Mouse (Mus musculus) intestine, embryonic 14.5 days (tissue): ENCODE measurements around the gene Rwdd3. TPM values are rescaled to one million over a fixed set of nuclear protein-coding genes. Genes with fewer than 3 reads are reported as not detected.

Experiments
- ATAC-seq: fragments of 200-750 bp; cut with Nextera tagmentation; replicated peaks from 2 replicates; pipeline ENCODE4 v1.8.0; 2017; ENCODE audit warnings: low read depth, moderate number of reproducible peaks, moderate TSS enrichment, moderate library complexity; ENCODE audit not compliant: low FRiP score, low TSS enrichment
- DNase-seq: peaks from one replicate; pipeline ENCODE4 v3.0.0-alpha.2; 2018; ENCODE audit warnings: low spot score
- H3K27ac ChIP-seq: fragments of 300-500 bp; sonication (generic); 2 replicates; pipeline ENCODE4 v1.5.1; 2014; ENCODE audit warnings: low read depth, mild to moderate bottlenecking, control low read depth
- H3K27me3 ChIP-seq: fragments of 300-500 bp; sonication (generic); replicated peaks from 2 replicates; pipeline ENCODE4 v1.6.1; 2014; ENCODE audit warnings: low read length, control low read depth; ENCODE audit not compliant: control insufficient read depth, insufficient read depth
- H3K36me3 ChIP-seq: fragments of 300-500 bp; sonication (generic); 2 replicates; pipeline ENCODE4 v1.6.1; 2014; ENCODE audit warnings: low read length, control low read depth; ENCODE audit not compliant: control insufficient read depth, insufficient read depth
- H3K4me1 ChIP-seq: fragments of 300-500 bp; sonication (generic); replicated peaks from 2 replicates; pipeline ENCODE4 v1.6.1; 2014; ENCODE audit warnings: low read length, control low read depth, mixed read lengths; ENCODE audit not compliant: control insufficient read depth, insufficient read depth
- H3K4me2 ChIP-seq: fragments of 300-500 bp; sonication (generic); 2 replicates; pipeline ENCODE4 v1.6.1; 2014; ENCODE audit warnings: low read length
- H3K4me3 ChIP-seq: fragments of 300-500 bp; sonication (generic); 2 replicates; pipeline ENCODE4 v1.5.1; 2014; ENCODE audit warnings: low read depth, low read length, control low read depth, mixed read lengths
- H3K9ac ChIP-seq: fragments of 300-500 bp; sonication (generic); 2 replicates; pipeline ENCODE4 v1.6.1; 2014; ENCODE audit warnings: mild to moderate bottlenecking, low read length
- H3K9me3 ChIP-seq: fragments of 300-500 bp; sonication (generic); 2 replicates; pipeline ENCODE4 v1.6.1; 2016; ENCODE audit warnings: low read length, control low read depth; ENCODE audit not compliant: control insufficient read depth
- WGBS: fragments of 180-500 bp; shearing (Covaris S2); extraction: QIAGEN DNeasy Blood & Tissue Kit; methylation state at CpG from one replicate; pipeline ENCODE4 v1.1.7; 2014; 5-methylcytosine and 5-hydroxymethylcytosine counted together
- polyA plus RNA-seq: library from polyadenylated mRNA; unstranded; fragments of >200 nt; fragmentation: Nextera tagmentation; extraction: Ambion mirVana; gene quantifications from 2 replicates; pipeline ENCODE4 v1.2.1, GENCODE M21; 2014

The Rwdd3 gene
- polyA plus RNA-seq, 1 experiment from 2014 or later: 5.4 TPM

DNA sequence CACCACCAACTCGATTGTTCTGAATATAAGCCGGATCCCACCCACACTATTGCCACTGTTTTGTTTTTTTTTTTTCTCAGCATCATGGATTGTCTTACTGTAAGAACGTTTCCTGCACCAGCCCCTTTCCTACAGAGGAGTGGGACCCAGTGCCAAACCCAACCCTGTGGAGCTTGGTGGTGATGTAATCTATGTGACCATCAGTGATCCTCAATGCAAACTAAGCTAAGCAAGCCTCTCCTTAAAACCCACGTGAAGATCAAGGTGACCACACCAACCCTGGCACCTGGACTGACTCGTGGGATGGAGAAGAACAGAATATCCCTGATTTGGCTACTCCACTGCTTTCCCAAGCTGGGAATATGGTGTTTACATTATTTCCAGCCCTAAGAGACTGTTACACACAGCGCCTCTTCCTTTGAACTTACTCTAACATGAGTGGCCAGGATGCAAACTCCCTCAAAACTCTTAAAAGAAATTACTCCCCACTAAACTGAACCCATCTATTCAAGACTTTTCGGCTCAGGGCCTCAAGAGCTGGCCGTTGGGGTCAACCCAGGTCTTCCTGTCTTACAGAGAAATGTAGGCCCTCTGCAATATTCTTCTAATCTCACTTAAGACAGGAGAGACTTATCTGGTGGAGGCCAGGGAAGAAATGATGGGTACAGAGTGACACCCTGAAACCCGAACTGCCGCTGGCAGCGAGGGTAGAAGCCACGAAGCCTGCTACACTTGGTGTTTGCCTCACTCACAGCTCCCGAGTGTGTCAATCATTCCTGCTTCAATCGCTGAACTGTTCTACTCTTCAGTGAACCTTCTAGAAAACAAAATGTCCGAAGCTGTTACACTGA is 2.2 kb downstream of the Rwdd3 start:
- 78% methylated on average over 15 of the region's 15 CpGs for WGBS
- H3K4me2 ChIP-seq: no peak overlapping the region
- no peaks in the 10 kb centered on the region for H3K9me3 ChIP-seq
- H3K27me3 ChIP-seq: no peaks in the 10 kb centered on the region
- H3K27ac ChIP-seq: no peak overlapping the region
- DNase-seq (no peak), ATAC-seq (no peak)
- no peaks in the 10 kb centered on the region for H3K4me1 ChIP-seq
- H3K36me3 ChIP-seq: no peaks in the 10 kb centered on the region
- H3K9ac ChIP-seq: no peak overlapping the region
- H3K4me3 ChIP-seq: no peak overlapping the region

DNA sequence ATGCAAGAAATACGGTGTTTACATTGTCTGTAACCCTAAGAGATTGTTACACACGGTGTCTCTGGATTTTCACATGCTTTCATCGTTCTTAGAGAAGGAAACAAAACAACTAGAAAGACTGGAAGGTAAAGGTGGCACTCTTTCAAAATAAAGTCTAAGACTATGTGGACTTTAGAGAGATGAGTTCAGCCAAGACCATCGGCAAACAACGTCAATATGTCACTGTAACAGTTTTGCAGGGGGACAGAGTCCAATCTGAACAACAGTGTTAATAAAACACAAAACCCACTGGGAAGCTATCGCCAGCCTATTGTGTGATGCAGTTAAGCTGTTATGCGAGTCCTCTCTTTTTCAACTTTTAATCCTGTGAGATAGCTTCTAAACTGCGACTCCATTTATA is 2.9 kb downstream of the Rwdd3 start:
- 77% methylated on average over 8 of the region's 8 CpGs for WGBS
- Histone ChIP-seq H3K36me3 (no peaks in the 10 kb centered on the region), H3K27ac (no peak overlapping the region), H3K4me3 (no peak overlapping the region), H3K9me3 (no peaks in the 10 kb centered on the region), H3K9ac (no peak overlapping the region), H3K27me3 (no peaks in the 10 kb centered on the region), H3K4me2 (no peak overlapping the region), H3K4me1 (no peaks in the 10 kb centered on the region)
- no peak for ATAC-seq
- no peak for DNase-seq

DNA sequence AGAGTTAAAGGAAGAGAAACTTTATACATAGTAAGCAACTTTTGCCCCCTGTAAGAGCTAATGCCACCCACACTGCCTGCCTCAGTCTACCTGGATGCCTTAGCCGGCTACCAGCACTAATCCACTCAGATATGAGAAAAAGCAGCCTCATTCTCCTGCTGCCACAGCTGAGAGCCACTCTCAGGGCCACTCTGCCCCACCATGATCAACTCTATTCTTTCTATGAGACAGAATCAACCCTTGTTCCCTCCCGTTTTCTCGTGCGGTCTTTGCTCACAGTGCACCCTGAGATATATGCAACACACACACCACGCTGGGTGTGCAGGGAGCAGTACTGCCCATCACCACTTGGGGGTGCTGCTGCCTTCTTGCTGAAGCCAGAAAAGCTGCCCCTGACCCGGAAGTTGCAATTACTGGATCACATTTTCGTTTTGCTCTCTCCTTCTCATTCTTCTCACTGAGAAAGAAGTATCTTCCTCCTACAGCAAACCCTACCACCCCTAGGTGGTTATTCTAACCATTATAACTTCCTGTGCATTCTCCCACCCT is 8.2 kb downstream of the Rwdd3 start:
- no peak overlapping the region for H3K4me2 ChIP-seq
- no peak overlapping the region for H3K9ac ChIP-seq
- ATAC-seq (no peak), DNase-seq (peak; percentile 76)
- no peaks in the 10 kb centered on the region for H3K4me1 ChIP-seq
- no peaks in the 10 kb centered on the region for H3K27me3 ChIP-seq
- H3K9me3 ChIP-seq: no peaks in the 10 kb centered on the region
- no peaks in the 10 kb centered on the region for H3K36me3 ChIP-seq
- 47% methylated on average over 7 of the region's 7 CpGs for WGBS
- no peak overlapping the region for H3K4me3 ChIP-seq
- no peak overlapping the region for H3K27ac ChIP-seq

DNA sequence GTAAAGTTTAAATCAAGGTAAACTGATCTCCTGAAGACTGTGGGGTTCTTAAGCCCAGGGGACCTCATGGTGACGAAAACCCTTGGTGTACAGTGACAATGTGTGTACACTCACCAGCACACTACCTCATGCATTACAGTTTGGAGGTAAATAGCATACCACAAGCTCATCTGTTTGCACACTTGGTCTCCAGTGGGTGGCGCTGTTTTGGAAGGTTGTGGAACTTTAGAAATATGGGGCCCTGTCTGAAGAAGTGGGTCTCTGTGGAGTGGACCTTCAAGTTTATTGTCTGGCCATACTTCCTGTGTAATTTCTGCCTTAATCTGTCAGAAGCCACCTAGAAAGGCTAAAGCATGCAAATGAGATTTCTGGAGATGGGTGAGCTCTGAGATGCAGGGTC is 9.8 kb downstream of the Rwdd3 start:
- H3K9me3 ChIP-seq: no peaks in the 10 kb centered on the region
- no peak overlapping the region for H3K9ac ChIP-seq
- no peak overlapping the region for H3K4me2 ChIP-seq
- no peak for ATAC-seq
- H3K4me1 ChIP-seq: no peaks in the 10 kb centered on the region
- DNase-seq: no peak
- no peaks in the 10 kb centered on the region for H3K27me3 ChIP-seq
- WGBS: 54% methylated on average over 2 of the region's 2 CpGs
- no peak overlapping the region for H3K27ac ChIP-seq
- H3K4me3 ChIP-seq: no peak overlapping the region
- H3K36me3 ChIP-seq: no peaks in the 10 kb centered on the region

DNA sequence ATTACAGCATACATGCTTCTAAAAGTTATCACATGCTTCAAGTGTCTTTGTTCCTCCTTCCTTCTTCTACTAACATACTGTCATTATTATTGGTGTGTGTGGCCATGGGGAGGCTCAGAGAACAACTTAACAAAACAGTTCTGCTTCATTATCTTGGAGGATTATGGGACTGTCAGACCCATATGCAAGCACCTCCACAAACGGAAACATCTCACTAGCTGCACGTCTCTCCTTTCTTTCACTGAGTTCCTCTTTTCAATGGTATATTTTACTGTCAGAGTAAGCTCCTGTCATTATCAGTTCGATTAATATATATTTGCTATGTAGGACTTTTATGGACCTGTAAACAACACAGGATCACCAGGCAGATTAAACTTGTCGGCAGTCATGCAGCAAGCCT is 11.1 kb downstream of the Rwdd3 start:
- WGBS: 39% methylated on average over 4 of the region's 4 CpGs
- Histone ChIP-seq H3K27me3 (no peaks in the 10 kb centered on the region), H3K9me3 (no peaks in the 10 kb centered on the region), H3K4me1 (0 out of 2 replicates have a peak, but pooled peaks cover 3% of the 10 kb centered on the region), H3K27ac (no peak overlapping the region), H3K4me2 (no peak overlapping the region), H3K9ac (no peak overlapping the region), H3K36me3 (no peaks in the 10 kb centered on the region), H3K4me3 (no peak overlapping the region)
- DNase-seq: no peak
- ATAC-seq: no peak

DNA sequence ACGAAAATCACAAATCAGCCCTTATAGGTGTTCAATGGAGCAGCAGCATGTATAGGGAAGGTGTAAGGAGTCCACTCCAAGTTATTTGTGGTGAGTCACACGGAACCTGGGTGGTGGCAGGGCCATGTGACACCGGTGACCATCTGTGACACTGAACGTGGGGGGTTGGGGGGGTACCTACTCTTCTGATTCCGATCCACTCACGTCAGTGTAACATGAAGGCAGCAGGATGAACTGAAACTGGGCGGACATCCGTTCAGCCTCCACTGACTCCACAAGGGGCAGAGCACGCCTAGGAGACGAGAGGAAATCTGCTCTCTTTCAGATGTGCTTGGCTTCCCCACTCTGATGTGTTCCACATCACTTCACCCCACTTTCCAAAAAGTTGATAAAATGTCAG is 11.9 kb downstream of the Rwdd3 start:
- H3K4me2 ChIP-seq: no peak overlapping the region
- no peak for DNase-seq
- no peak overlapping the region for H3K27ac ChIP-seq
- no peak for ATAC-seq
- 71% methylated on average over 10 of the region's 10 CpGs for WGBS
- H3K9me3 ChIP-seq: no peaks in the 10 kb centered on the region
- no peak overlapping the region for H3K4me3 ChIP-seq
- H3K4me1 ChIP-seq: 0 out of 2 replicates have a peak, but pooled peaks cover 3% of the 10 kb centered on the region
- no peak overlapping the region for H3K9ac ChIP-seq
- H3K27me3 ChIP-seq: no peaks in the 10 kb centered on the region
- no peaks in the 10 kb centered on the region for H3K36me3 ChIP-seq

DNA sequence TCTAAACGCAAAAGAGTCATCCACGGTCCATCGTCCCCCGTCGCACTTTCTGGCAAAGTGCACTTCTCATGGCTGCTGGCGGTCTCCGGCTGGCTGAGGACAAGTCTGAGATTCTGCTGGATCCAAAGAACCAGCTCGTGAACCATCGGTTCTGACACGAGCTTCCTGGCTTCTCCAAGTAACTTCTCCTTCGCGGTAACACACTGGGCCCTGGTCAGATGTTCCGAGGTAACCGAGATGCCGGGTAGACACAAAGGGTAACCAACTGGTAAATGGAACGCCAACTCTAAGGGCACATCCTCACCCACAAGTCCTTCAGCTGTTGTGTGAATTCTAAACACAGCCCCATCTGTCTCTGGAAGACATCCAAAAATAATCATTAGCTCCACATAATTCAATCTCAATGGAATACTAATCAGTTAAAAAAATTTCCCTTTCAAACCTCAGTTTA is 12.6 kb downstream of the Rwdd3 start:
- no peak for DNase-seq
- no peaks in the 10 kb centered on the region for H3K9me3 ChIP-seq
- H3K27ac ChIP-seq: no peak overlapping the region
- no peak overlapping the region for H3K4me2 ChIP-seq
- H3K4me3 ChIP-seq: no peak overlapping the region
- H3K36me3 ChIP-seq: no peaks in the 10 kb centered on the region
- WGBS: 92% methylated on average over 16 of the region's 16 CpGs
- no peak overlapping the region for H3K9ac ChIP-seq
- 0 out of 2 replicates have a peak, but pooled peaks cover 3% of the 10 kb centered on the region for H3K4me1 ChIP-seq
- ATAC-seq: no peak
- H3K27me3 ChIP-seq: no peaks in the 10 kb centered on the region

DNA sequence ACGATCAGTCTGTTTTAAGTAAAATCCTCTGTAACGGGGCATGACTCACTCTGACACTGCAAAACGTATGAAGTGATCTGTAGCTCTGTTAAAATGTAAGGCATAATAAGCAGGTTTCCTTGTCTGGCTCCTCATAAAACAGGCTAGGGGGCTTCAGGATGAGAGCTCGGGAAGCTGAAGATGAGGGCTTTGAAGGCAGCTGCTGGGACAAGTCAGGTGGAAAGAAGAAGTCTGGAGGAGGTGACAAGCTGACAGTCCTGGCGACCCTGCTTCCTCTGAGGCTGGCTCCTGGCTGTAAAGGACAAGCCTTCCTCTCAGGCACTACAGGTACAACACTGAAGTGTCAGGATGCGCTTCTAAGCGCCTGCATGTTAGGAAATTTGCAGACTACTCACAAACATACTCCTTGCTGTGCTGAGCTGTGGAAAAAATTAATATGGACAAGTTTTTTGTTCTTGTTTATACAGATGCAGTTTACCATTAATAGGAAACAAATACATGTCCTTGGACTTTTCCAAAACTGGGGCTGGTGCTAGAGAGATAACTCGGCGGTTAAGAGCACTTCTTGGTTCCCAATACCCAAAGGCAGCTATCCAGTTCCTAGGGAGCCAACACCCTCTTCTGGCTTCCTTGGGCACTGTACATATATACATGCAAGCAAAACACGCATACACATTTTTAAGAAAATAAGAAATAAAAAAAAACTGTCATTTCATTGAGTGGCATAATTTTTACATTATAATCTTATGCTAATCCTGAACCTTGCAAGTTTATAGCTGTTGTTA is 13.8 kb downstream of the Rwdd3 start:
- Histone ChIP-seq H3K27ac (no peak overlapping the region), H3K27me3 (no peaks in the 10 kb centered on the region), H3K9me3 (no peaks in the 10 kb centered on the region), H3K4me1 (0 out of 2 replicates have a peak, but pooled peaks cover 3% of the 10 kb centered on the region), H3K36me3 (no peaks in the 10 kb centered on the region), H3K9ac (no peak overlapping the region), H3K4me2 (no peak overlapping the region), H3K4me3 (no peak overlapping the region)
- ATAC-seq (no peak), DNase-seq (no peak)
- WGBS: 72% methylated on average over 10 of the region's 10 CpGs
